Mouse (Mus musculus) ovary, postnatal 10 days (tissue): ENCODE measurements around the gene Impg1.

Experiments
- DNase-seq: peaks from one replicate; pipeline ENCODE4 v3.0.0; 2022; ENCODE audit warnings: low spot score

The Impg1 gene

GRCm38 (mm10) chr9:80282426-80282825 lies 182.9 kb downstream of the Impg1 start:
- no peak for DNase-seq

GRCm38 (mm10) chr9:80280724-80281123 lies 184.6 kb downstream of the Impg1 start:
- no peak for DNase-seq

GRCm38 (mm10) chr9:80277770-80278169 lies 187.5 kb downstream of the Impg1 start:
- no peak for DNase-seq

GRCm38 (mm10) chr9:80277157-80277556 lies 188.1 kb downstream of the Impg1 start:
- DNase-seq = no peak

GRCm38 (mm10) chr9:80275772-80276134 lies 189.5 kb downstream of the Impg1 start:
- no peak for DNase-seq

GRCm38 (mm10) chr9:80275053-80275771 lies 190.1 kb downstream of the Impg1 start:
- no peak for DNase-seq

- DNase-seq = no peak
Measured at GRCm38 (mm10) chr9:80272951-80273350, 192.3 kb downstream of the Impg1 start.

GRCm38 (mm10) chr9:80269596-80269995 lies 195.7 kb downstream of the Impg1 start:
- DNase-seq = no peak

- DNase-seq = no peak
Measured at GRCm38 (mm10) chr9:80266507-80266906, 198.8 kb downstream of the Impg1 start.

- DNase-seq = no peak
Measured at GRCm38 (mm10) chr9:80266086-80266485, 199.2 kb downstream of the Impg1 start.
